Mouse (Mus musculus): ENCODE measurements around the gene Bloc1s1.

Bloc1s1 gene

DNA sequence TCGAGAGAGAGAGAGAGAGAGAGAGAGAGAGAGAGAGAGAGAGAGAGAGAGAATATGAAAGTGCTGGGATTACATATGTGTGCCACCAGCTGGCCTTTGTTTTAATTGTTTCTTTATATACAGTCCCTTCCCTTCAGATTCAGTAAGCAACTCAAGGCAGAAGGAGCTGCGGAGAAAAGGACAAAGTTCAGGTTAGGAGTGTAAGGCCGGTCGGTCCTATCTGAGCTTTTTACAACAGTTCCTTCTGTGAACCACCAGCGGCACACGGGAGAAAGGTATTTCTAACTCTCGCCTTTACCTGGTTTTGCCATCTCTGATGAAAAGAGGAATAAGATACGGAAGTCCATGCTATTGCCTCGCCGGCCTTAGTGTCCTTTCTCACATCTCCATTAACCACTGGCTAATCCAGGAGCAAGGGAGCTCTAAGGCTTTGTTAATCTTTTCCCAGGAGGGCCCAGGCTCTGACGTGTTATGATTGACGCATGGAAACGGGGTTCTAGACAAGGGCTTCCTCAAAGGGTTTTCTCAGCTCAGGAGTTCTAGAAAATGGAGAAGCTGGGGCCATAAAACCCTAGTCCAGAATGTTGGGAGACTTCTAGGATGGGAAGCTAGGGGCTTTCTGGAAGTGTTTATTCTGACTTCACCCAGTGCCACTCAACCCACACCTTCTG is 14.9 kb downstream of the Bloc1s1 start:
- in situ Hi-C loops (cut with MboI, MseI) = no loop called here

GRCm38 (mm10) chr10:128904812-128905211 is 19.0 kb downstream of the Bloc1s1 start:
- in situ Hi-C loops (cut with MboI, MseI) = no loop called here

GRCm38 (mm10) chr10:128902409-128902988 is 21.3 kb downstream of the Bloc1s1 start:
- in situ Hi-C loops (cut with MboI, MseI) = no loop called here

DNA sequence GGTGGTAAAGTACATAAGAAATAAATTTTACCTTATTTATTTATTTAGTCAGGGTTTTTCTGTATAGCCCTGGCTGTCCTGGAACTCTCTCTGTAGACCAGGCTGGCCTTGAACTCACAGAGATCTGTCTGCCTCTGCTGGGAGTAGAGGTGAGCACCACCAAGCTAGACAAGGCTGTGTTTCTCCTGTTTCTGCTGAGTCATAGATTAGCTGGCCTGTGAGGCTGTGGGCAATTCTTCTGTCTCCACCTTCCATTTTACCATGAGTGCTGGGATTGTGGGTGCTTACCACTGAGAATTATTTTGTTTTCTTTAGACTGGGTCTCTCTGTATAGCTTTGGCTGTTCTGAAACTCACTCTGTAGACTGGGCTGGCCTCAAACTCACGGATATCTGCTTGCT is 22.4 kb downstream of the Bloc1s1 start:
- in situ Hi-C loops (cut with MboI, MseI) = no loop called here

- in situ Hi-C loops (cut with MboI, MseI) = no loop called here
Measured at GRCm38 (mm10) chr10:128900698-128901097, 23.1 kb downstream of the Bloc1s1 start, which contains the start of gene Cd63. Gene Cd63, plus strand, starts transcription at chr10:128900989.

- in situ Hi-C loops (cut with MboI, MseI) = loop anchor here (5.0 to 10.0 kb wide), 2 partner anchors 55 to 123 kb away; no protein-coding TSS in a partner anchor
Measured at GRCm38 (mm10) chr10:128899759-128900490, 23.9 kb downstream of the Bloc1s1 start.

GRCm38 (mm10) chr10:128897501-128897900 is 26.3 kb downstream of the Bloc1s1 start:
- in situ Hi-C loops (cut with MboI, MseI) = loop anchor here (5.0 to 10.0 kb wide), 2 partner anchors 53 to 120 kb away; no protein-coding TSS in a partner anchor

DNA sequence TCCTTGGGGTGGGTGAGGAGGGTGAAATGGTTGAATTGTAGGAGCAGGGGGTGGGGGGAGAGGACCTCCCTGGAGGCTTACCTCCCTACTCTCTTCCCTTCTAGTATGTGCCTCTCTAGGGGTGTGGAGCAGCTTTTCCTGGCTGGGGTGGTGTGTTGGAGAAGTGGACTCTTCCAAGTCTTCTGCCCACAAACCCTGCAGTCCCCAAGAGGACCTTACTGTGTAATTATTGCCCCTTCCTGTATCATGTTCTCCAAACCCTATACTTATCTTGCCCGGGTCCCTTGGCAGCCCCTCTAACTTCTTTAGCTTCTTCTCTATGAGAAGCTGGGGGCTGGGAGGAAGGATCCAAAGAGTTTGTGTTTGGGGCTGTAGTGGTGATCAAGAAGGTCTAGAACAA is 27.0 kb downstream of the Bloc1s1 start:
- in situ Hi-C loops (cut with MboI, MseI) = loop anchor here (5.0 to 10.0 kb wide), 2 partner anchors 52 to 120 kb away; no protein-coding TSS in a partner anchor

DNA sequence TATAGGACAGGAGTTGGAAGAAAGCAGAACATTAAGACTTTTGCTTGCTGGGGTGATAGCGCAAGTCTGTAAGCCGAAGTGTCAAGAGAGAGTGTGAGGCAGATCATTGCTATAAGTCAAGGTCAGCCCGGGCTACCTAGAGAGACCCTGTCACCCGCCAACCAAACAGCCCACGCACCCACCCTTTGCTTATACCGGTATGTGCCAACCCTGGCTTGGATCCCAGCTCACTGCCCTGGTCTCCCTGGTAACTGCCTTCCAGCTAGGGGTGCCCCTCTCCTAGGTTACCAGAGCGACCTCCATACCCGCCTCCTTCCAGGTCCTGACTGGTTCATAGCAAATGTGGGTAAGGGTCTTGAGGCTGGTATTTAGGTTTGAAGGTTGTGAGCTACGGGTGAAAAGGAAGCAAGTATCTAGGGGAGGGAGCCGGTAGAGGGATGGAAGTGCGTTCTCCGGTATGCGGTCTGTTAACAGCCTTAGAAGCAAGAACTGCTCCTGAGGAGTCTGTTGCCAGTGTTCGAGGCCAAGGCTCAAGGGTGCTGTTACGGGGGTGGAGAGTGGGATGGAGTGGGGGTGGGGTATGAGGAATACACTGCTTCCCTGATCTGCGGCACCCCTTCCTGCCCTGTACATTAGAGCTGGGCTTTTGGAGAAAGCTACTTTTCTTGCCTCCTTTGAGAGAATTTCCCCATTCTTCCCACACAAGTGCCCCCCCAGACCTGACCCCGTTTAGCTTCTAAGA is 27.7 kb downstream of the Bloc1s1 start:
- in situ Hi-C loops (cut with MboI, MseI) = loop anchor here (5.0 to 10.0 kb wide), 2 partner anchors 51 to 119 kb away; no protein-coding TSS in a partner anchor

- in situ Hi-C loops (cut with MboI, MseI) = loop anchor here (5.0 to 10.0 kb wide), 2 partner anchors 51 to 118 kb away; no protein-coding TSS in a partner anchor
Measured at GRCm38 (mm10) chr10:128895437-128895836, 28.4 kb downstream of the Bloc1s1 start.

- in situ Hi-C loops (cut with MboI, MseI) = loop anchor here (10.0 kb wide), 1 partner anchor 47 kb away; no protein-coding TSS in a partner anchor
Measured at GRCm38 (mm10) chr10:128892246-128892645, 31.6 kb downstream of the Bloc1s1 start.

DNA sequence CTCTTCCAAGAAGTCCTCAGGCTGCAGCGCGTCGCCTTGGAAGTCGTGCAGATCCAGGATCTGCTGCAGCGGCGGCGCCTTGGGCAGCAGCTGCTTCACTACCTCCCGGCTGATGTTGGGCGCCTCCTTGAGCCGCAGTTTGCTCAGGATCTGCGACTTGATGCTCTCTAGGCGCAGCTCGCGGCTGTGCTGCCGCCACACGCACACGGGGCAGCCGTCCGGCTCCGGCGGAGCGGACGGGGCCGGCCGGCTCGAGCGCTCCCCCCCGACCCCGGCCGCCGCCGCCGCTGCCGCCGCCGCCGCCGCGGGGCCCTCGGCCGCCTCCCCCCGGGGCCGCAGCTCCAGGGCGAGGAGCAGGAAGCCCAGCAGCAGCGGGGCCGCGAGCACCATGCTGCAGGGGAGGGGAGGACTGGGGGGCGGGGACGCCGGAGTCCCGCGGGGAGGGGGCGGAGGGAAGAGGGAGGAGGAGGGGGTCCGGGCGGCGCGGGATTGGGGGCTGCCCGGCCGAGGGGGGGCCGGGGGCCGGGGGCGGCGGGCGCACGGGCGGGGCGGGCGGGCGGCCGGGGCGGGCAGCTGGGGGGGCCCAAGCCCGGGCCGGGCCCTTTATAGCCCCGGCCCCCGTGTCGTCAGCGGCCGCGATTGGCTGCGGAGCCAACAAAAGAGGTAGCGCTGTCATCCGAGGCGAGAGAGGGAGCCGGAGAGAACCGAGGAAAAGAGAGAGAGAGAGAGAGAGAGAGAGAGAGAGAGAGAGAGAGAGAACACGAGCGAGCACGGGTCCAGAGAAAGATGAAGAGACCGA is 32.3 kb downstream of the Bloc1s1 start, which contains the start of gene Gdf11:
Gdf11 (minus strand) TSS at position 423 of the 799 bp plus-strand sequence.
- in situ Hi-C loops (cut with MboI, MseI) = loop anchor here (10.0 kb wide), 1 partner anchor 47 kb away; no protein-coding TSS in a partner anchor

DNA sequence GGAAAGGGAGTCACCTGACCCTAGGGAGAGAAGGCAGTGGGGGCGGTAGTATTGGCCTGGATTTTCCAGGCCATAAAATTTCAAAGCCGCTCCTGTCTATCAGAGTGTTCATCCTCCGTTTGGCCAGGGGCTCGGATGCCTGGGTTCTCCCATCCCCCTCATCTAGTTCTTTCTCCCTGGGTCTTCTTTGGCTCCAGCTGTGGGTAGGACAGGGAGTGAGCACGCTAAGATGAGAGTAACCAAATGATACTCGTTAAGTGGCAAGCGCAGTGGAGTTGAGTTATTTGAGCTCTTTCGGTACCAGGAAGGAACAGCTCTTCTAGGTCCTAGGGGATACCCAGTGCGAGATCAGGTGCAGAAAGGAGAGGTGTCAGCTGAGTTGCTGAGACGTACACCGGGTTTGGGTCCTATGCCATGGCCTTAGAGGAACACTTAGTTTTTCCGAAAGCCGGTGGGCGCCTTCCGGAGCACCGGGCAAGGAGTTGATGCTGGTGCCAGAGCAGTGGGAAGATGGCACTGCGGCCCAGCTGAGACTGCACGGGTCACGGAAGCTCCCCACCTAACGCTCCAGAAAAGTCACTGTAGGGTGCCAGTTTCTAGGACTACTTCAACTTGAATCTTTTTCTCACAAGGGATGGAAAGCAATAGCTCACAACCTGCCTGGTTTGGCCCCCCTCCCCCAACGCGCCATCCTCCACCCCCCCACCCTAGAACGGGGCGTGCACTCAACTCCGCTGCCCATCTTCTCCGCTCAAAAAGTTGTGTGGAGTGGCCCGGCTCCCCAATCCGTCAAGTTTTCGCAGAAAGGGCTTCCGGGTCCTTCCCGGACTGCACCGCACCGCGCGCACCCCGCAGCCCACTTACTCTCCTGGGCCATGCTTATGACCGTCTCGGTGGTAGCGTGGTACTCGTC is 33.2 kb downstream of the Bloc1s1 start:
- in situ Hi-C loops (cut with MboI, MseI) = loop anchor here (10.0 kb wide), 1 partner anchor 46 kb away; no protein-coding TSS in a partner anchor

- in situ Hi-C loops (cut with MboI, MseI) = loop anchor here (10.0 kb wide), 1 partner anchor 45 kb away; no protein-coding TSS in a partner anchor
Measured at GRCm38 (mm10) chr10:128889846-128890245, 34.0 kb downstream of the Bloc1s1 start.

DNA sequence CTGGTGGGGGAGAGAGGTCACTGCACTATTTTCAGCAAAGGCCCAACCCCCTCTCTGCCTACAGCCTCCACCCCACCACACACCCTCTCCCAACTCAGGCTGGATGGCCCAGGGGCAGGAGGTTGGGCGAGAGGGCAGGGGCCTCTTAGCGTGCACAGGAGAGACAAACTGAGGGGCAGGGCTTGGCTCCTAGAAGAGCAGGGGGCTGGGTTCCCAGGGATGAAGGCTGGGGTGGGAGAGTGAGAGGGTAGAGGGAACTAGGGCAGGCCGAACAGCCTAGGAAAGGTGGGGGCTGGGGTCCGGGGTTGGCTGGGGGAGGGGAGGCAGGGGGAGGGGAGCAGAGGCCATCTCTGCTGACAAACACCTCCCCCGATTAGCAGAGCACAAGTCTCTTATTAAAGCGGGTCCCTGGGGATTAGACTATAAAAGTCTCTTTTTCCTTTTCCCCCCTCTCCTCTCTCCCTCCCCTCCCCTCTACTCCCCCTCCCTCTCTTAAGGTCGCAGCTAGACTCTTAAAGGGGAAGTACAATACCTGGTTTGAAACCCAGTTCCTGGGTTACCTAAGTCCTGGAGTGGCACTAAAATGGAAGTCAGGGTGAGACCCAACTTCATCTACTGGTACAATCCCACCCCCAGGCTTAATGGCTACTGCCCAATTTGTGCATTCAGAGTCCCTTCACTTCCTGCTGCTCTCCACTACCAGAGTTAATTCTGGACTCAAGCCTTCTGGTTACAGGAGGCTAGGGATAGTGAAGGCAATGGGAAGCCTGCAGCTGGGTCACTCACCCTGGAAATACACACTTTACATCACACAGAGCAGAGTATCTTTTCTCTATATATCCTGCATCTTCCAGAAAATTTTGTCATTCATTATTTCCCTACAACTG is 34.7 kb downstream of the Bloc1s1 start:
- in situ Hi-C loops (cut with MboI, MseI) = no loop called here

DNA sequence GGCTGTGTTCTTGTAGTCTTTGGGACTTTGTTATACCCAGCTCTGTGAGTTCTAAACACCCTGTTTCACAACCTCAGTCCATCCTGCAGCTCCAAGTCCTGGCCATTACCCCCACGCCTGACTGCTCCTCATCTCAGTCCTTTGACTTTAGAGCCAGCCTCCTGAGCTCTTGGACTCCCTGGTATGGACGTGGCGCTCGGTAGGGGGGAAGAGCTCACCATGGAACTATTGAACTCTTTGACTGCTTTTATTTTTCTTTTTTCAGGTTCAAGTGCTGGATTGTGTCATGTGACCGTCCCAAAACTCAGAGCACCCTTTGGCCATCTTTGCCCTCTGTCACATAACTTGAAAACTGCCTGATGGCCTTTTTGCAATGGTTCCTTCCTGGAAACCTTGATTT is 41.8 kb downstream of the Bloc1s1 start:
- in situ Hi-C loops (cut with MboI, MseI) = no loop called here

GRCm38 (mm10) chr10:128878811-128879210 is 45.0 kb downstream of the Bloc1s1 start:
- in situ Hi-C loops (cut with MboI, MseI) = no loop called here

DNA sequence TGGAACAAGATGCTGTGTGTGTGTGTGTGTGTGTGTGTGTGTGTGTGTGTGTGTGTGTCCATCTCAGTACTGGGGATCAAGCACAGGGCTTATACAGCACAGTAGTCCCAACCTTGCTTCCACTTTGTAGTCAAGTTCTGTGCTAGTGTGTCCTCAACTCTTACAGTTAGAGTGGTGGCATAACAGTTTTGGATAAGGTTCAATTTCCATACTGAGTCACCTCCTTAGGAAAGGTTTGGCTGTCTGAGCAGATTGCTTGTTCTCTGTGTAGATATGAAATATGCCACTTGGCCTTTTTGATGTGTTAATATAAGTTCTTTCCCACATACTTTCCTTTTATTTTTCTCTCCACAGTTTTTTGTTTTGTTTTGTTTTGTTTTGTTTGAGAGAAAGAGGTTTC is 45.5 kb downstream of the Bloc1s1 start:
- in situ Hi-C loops (cut with MboI, MseI) = no loop called here

Measured in T-helper 1 cell (primary cell).